Mouse (Mus musculus): ENCODE results near the gene Tspoap1. TPM values are rescaled to one million over a fixed set of nuclear protein-coding genes. Genes with fewer than 3 reads are reported as not detected.
A peak's percentile ranks its signal among the peaks of the same experiment; 100 is the strongest.

The Tspoap1 gene
- polyA plus RNA-seq, 1 experiment = 27.9 TPM

DNA sequence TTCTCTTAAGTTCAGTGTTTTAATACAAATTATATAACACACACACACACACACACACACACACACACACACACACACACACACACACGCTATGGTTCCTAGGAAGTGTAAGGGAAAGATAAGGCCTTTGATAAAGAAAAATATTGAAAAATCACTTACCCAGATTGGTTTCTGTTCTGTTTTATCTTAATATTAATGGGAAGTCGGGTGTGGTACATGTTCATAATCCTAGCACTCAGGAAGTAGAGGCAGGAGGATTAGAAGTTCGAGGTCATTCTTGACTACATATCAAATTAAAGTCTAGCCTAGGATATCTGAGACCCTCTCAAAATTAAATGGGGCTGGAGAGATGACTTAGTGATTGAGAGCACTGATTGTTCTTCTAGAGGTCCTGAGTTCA lies 38.2 kb upstream of the Tspoap1 start:
- DNase-seq = no peak
- H3K36me3 ChIP-seq (ENCODE audit: control insufficient read depth, insufficient read depth, low read length) = no peaks in the 10 kb centered on the region
- H3K27me3 ChIP-seq (ENCODE audit: control insufficient read depth, insufficient read depth, low read length) = no peaks in the 10 kb centered on the region
- 86% methylated on average over 3 of the region's 3 CpGs for WGBS
- peaks cover 51% of the 10 kb centered on the region for H3K4me1 ChIP-seq (replicated peaks; ENCODE audit: control insufficient read depth, insufficient read depth, low read length)
- TF ChIP-seq CTCF (IDR thresholded peaks at IDR 0.05; ENCODE audit: borderline replicate concordance, control insufficient read depth, extremely low read depth, insufficient read depth, low read length, poor library complexity) (no peak), POLR2A (IDR thresholded peaks at IDR 0.05; ENCODE audit: control insufficient read depth, extremely low read depth, insufficient read depth, low read length, poor library complexity) (no peak)
- no peak overlapping the region for H3K4me3 ChIP-seq (ENCODE audit: control insufficient read depth, insufficient read depth, low read length)
- no peak overlapping the region for H3K27ac ChIP-seq (ENCODE audit: control insufficient read depth, insufficient read depth, low read length)

DNA sequence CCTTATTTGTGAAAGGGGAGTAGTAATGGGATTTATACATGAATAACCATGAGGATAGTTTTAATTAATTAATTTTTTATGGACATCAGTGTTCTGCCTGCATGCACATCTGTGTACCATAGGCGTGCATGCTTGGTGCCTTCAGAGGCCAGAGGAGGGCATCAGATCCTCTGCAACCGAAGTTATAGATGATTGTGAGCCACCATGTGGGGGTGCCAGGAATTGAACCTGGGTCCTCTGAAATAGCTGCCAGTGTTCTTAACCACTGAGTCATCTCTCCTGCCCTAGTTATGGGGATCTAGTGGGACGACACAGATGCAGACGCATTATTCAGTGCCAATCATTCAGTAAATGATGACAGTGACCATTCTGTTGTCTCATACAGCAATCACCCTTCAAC lies 37.5 kb upstream of the Tspoap1 start:
- H3K27ac ChIP-seq (ENCODE audit: control insufficient read depth, insufficient read depth, low read length) = no peak overlapping the region
- H3K4me1 ChIP-seq (replicated peaks; ENCODE audit: control insufficient read depth, insufficient read depth, low read length) = peaks cover 59% of the 10 kb centered on the region
- H3K36me3 ChIP-seq (ENCODE audit: control insufficient read depth, insufficient read depth, low read length) = no peaks in the 10 kb centered on the region
- 95% methylated on average over 4 of the region's 4 CpGs for WGBS
- no peaks in the 10 kb centered on the region for H3K27me3 ChIP-seq (ENCODE audit: control insufficient read depth, insufficient read depth, low read length)
- no peak for DNase-seq
- no peak overlapping the region for H3K4me3 ChIP-seq (ENCODE audit: control insufficient read depth, insufficient read depth, low read length)
- TF ChIP-seq POLR2A (IDR thresholded peaks at IDR 0.05; ENCODE audit: control insufficient read depth, extremely low read depth, insufficient read depth, low read length, poor library complexity) (no peak), CTCF (IDR thresholded peaks at IDR 0.05; ENCODE audit: borderline replicate concordance, control insufficient read depth, extremely low read depth, insufficient read depth, low read length, poor library complexity) (no peak)

DNA sequence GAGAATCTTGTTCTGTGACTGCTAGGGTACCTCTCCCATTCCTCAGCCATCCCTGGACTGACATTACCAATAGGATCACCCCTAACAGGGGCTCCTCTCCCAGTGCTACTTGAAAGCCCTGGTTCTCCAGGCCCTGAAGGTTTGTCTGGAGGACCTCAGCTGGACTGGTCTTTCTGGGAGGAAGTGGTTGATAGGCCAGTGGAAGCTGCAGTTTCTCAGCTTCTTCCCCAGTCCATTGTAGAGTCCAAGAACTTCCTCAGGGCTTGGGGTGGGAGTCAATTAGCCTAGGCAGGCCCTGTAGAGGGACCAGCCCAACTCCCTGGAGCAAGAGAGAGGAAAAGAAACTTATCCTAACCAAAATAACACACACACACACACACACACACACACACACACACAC lies 34.8 kb upstream of the Tspoap1 start:
- H3K4me1 ChIP-seq (replicated peaks; ENCODE audit: control insufficient read depth, insufficient read depth, low read length) = peaks cover 58% of the 10 kb centered on the region
- no peaks in the 10 kb centered on the region for H3K36me3 ChIP-seq (ENCODE audit: control insufficient read depth, insufficient read depth, low read length)
- peak overlapping the region; percentile 95 for H3K27ac ChIP-seq (ENCODE audit: control insufficient read depth, insufficient read depth, low read length)
- no peak for DNase-seq
- TF ChIP-seq POLR2A (IDR thresholded peaks at IDR 0.05; ENCODE audit: control insufficient read depth, extremely low read depth, insufficient read depth, low read length, poor library complexity) (no peak), CTCF (IDR thresholded peaks at IDR 0.05; ENCODE audit: borderline replicate concordance, control insufficient read depth, extremely low read depth, insufficient read depth, low read length, poor library complexity) (no peak)
- H3K4me3 ChIP-seq (ENCODE audit: control insufficient read depth, insufficient read depth, low read length) = peak overlapping the region; percentile 29
- no peaks in the 10 kb centered on the region for H3K27me3 ChIP-seq (ENCODE audit: control insufficient read depth, insufficient read depth, low read length)

DNA sequence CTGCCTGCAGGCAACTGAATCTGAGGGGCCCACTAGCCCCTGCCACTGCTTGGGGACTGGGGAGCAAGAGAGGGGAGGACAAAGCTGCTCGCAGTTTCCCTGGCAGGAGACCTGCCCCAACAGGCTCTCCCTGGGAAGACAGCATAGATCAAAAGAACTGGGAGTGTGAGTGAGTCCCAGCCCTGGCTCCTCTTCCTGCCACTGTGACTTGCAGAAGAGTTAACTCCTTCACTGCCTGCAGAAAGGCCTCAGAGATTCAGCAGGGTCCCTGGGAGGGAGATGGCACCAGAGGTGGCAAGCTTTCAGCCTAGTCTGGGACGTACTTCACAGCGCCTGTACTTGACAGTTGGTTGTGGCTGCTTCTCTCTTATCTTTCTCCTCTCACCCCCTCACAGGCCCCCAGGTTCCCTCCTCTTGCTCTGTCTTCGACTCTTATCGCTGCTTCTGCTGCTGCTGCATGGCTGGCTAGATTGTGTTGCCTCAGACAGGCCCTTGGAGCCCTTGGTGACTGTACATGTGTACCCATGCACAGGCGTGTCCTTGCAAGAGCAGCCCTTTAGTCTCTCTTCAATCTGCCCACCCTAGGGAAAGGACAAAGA lies 34.3 kb upstream of the Tspoap1 start:
- DNase-seq = peak; percentile 73

DNA sequence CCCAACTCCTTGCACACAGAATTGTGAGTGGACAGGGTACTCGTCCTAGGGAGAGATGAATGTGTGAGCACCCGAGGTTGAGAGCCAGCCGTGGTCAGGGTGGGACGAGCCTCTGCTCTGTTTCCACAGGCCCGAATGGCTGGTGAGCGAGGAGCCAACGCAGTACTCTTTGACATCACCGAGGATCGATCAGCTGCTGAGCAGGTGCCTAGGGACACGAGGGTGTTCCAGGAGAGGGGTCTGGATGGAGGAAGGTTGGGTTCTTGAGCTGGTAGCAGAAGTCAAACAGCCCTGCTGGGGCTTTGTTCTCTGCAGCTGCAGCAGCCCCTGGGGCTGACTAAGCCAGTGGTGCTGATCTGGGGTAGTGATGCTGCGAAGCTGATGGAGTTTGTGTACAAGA lies 33.3 kb upstream of the Tspoap1 start:
- H3K4me1 ChIP-seq (replicated peaks; ENCODE audit: control insufficient read depth, insufficient read depth, low read length) = peaks cover 60% of the 10 kb centered on the region
- DNase-seq = peak; percentile 63
- TF ChIP-seq POLR2A (IDR thresholded peaks at IDR 0.05; ENCODE audit: control insufficient read depth, extremely low read depth, insufficient read depth, low read length, poor library complexity) (peak; percentile 24; the same call in 1 of the 2 replicates), CTCF (IDR thresholded peaks at IDR 0.05; ENCODE audit: borderline replicate concordance, control insufficient read depth, extremely low read depth, insufficient read depth, low read length, poor library complexity) (no peak)
- 33% methylated on average over 11 of the region's 11 CpGs for WGBS
- H3K27ac ChIP-seq (ENCODE audit: control insufficient read depth, insufficient read depth, low read length) = peak overlapping the region; percentile 95
- H3K36me3 ChIP-seq (ENCODE audit: control insufficient read depth, insufficient read depth, low read length) = no peaks in the 10 kb centered on the region
- H3K4me3 ChIP-seq (ENCODE audit: control insufficient read depth, insufficient read depth, low read length) = peak overlapping the region; percentile 29
- no peaks in the 10 kb centered on the region for H3K27me3 ChIP-seq (ENCODE audit: control insufficient read depth, insufficient read depth, low read length)

More for the DNA sequence above, 34.3 kb upstream of the Tspoap1 start:
- WGBS = 2% methylated on average over 6 of the region's 6 CpGs
- no peak; the same call in 1 of the 2 replicates for TF ChIP-seq POLR2A (IDR thresholded peaks at IDR 0.05; ENCODE audit: control insufficient read depth, extremely low read depth, insufficient read depth, low read length, poor library complexity)
- no peak; the same call in 1 of the 2 replicates for TF ChIP-seq CTCF (IDR thresholded peaks at IDR 0.05; ENCODE audit: borderline replicate concordance, control insufficient read depth, extremely low read depth, insufficient read depth, low read length, poor library complexity)
- Histone ChIP-seq H3K4me1 (replicated peaks; ENCODE audit: control insufficient read depth, insufficient read depth, low read length) (peaks cover 59% of the 10 kb centered on the region), H3K4me3 (ENCODE audit: control insufficient read depth, insufficient read depth, low read length) (peak overlapping the region; percentile 29), H3K36me3 (ENCODE audit: control insufficient read depth, insufficient read depth, low read length) (no peaks in the 10 kb centered on the region), H3K27me3 (ENCODE audit: control insufficient read depth, insufficient read depth, low read length) (no peaks in the 10 kb centered on the region), H3K27ac (ENCODE audit: control insufficient read depth, insufficient read depth, low read length) (peak overlapping the region; percentile 95)

DNA sequence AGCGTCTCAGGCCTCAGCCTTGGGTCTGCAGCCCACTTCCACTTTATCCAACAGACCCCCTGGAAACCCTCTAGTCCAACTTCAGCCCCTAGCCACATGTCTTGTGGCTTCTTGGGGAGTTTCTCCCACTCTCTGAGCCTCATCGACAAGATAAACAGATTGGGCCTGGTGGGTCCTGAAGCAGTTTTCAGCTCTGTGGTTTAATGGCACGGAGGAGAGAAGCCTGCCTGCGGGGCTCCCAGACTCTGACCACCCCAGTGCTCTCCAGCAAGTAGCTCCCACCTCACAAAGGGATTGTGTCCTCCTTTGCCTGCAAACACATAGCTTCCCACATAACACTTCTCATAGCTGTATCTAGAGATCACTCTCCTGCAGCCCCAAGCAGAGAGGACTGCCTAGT lies 32.9 kb upstream of the Tspoap1 start:
- H3K4me1 ChIP-seq (replicated peaks; ENCODE audit: control insufficient read depth, insufficient read depth, low read length) = peaks cover 61% of the 10 kb centered on the region
- peak overlapping the region; percentile 95 for H3K27ac ChIP-seq (ENCODE audit: control insufficient read depth, insufficient read depth, low read length)
- WGBS = 32% methylated on average over 4 of the region's 4 CpGs
- no peaks in the 10 kb centered on the region for H3K36me3 ChIP-seq (ENCODE audit: control insufficient read depth, insufficient read depth, low read length)
- H3K27me3 ChIP-seq (ENCODE audit: control insufficient read depth, insufficient read depth, low read length) = no peaks in the 10 kb centered on the region
- no peak overlapping the region for H3K4me3 ChIP-seq (ENCODE audit: control insufficient read depth, insufficient read depth, low read length)
- TF ChIP-seq CTCF (IDR thresholded peaks at IDR 0.05; ENCODE audit: borderline replicate concordance, control insufficient read depth, extremely low read depth, insufficient read depth, low read length, poor library complexity) = no peak
- TF ChIP-seq POLR2A (IDR thresholded peaks at IDR 0.05; ENCODE audit: control insufficient read depth, extremely low read depth, insufficient read depth, low read length, poor library complexity) = no peak
- DNase-seq = no peak
